Mouse (Mus musculus) intestine, postnatal 0 days (tissue): ENCODE measurements around the gene Rars. TPM values are rescaled to one million over a fixed set of nuclear protein-coding genes. Genes with fewer than 3 reads are reported as not detected.
A peak's percentile ranks its signal among the peaks of the same experiment; 100 is the strongest.

Experiments used
- ATAC-seq: fragments of 200-750 bp; cut with Nextera tagmentation; 2 replicates; pipeline ENCODE4 v1.8.0; 2017; ENCODE audit warnings: mild to moderate bottlenecking, moderate TSS enrichment, moderate library complexity
- H3K27ac ChIP-seq: fragments of 300-500 bp; sonication (generic); 2 replicates; pipeline ENCODE4 v1.5.1; 2014; ENCODE audit warnings: mild to moderate bottlenecking, low read depth, low read length, moderate library complexity
- H3K27me3 ChIP-seq: fragments of 300-500 bp; sonication (generic); replicated peaks from 2 replicates; pipeline ENCODE4 v1.6.1; 2014; ENCODE audit warnings: low read length, mixed read lengths; ENCODE audit not compliant: control insufficient read depth, insufficient read depth
- H3K36me3 ChIP-seq: fragments of 300-500 bp; sonication (generic); 2 replicates; pipeline ENCODE4 v1.6.1; 2014; ENCODE audit warnings: mild to moderate bottlenecking, moderate library complexity; ENCODE audit not compliant: control insufficient read depth, insufficient read depth
- H3K4me1 ChIP-seq: fragments of 300-500 bp; sonication (generic); replicated peaks from 2 replicates; pipeline ENCODE4 v1.6.1; 2014; ENCODE audit warnings: antibody characterized with exemption, low read length, mixed read lengths; ENCODE audit not compliant: control insufficient read depth, insufficient read depth
- H3K4me2 ChIP-seq: fragments of 300-500 bp; sonication (generic); replicated peaks from 2 replicates; pipeline ENCODE4 v1.6.1; 2014; ENCODE audit warnings: low read depth, mild to moderate bottlenecking, moderate library complexity
- H3K4me3 ChIP-seq: fragments of 300-500 bp; sonication (generic); 2 replicates; pipeline ENCODE4 v1.5.1; 2014; ENCODE audit warnings: low read depth, low read length
- H3K9ac ChIP-seq: fragments of 300-500 bp; sonication (generic); 2 replicates; pipeline ENCODE4 v1.6.1; 2014; ENCODE audit warnings: mild to moderate bottlenecking, low read depth, low read length
- H3K9me3 ChIP-seq: fragments of 300-500 bp; sonication (generic); 2 replicates; pipeline ENCODE4 v1.6.1; 2016; ENCODE audit warnings: mixed run types; ENCODE audit not compliant: control insufficient read depth
- CTCF ChIP-seq: sonication (generic); IDR thresholded peaks from 2 replicates; pipeline ENCODE4 v1.5.1; 2016; ENCODE audit warnings: low read depth, mild to moderate bottlenecking, control low read depth, antibody characterized with exemption, moderate library complexity
- WGBS: fragments of 180-500 bp; shearing (Covaris S2); extraction: QIAGEN DNeasy Blood & Tissue Kit; methylation state at CpG from one replicate; pipeline ENCODE4 v1.1.7; 2014; 5-methylcytosine and 5-hydroxymethylcytosine counted together
- microRNA counts: library from miRNA; unstranded; fragments of <30 nt; microRNA quantifications from one replicate; lab custom pipeline; 2016
- microRNA-seq: library from miRNA; unstranded; fragments of <30 nt; microRNA quantifications from one replicate; pipeline ENCODE4, GENCODE M21; 2016
- polyA plus RNA-seq: library from polyadenylated mRNA; unstranded; fragments of >200 nt; fragmentation: Nextera tagmentation; extraction: Ambion mirVana; gene quantifications from 2 replicates; pipeline ENCODE4 v1.2.1, GENCODE M21; 2015

The Rars gene
- polyA plus RNA-seq, 1 experiment from 2014 or later = 82.3 TPM

GRCm38 (mm10) chr11:35769188-35769745, 65.0 kb downstream of the Rars start, which contains the start of gene Pank3:
Gene Pank3 (plus strand): TSS chr11:35769484.
- no peaks in the 10 kb centered on the region for H3K27me3 ChIP-seq
- no peaks in the 10 kb centered on the region for H3K36me3 ChIP-seq
- H3K4me1 ChIP-seq = no peaks in the 10 kb centered on the region
- H3K9me3 ChIP-seq = no peaks in the 10 kb centered on the region
- TF ChIP-seq CTCF = peak; percentile 42
- ATAC-seq = peak; percentile 99
- under 1% methylated on average over 37 of the region's 50 CpGs for WGBS
- H3K27ac ChIP-seq = peak within 1 kb of the TSS; percentile 97
- peak within 1 kb of the TSS; percentile 96 for H3K4me3 ChIP-seq
- peak within 1 kb of the TSS; percentile 96 for H3K9ac ChIP-seq
- peak within 1 kb of the TSS; percentile 73 for H3K4me2 ChIP-seq

DNA sequence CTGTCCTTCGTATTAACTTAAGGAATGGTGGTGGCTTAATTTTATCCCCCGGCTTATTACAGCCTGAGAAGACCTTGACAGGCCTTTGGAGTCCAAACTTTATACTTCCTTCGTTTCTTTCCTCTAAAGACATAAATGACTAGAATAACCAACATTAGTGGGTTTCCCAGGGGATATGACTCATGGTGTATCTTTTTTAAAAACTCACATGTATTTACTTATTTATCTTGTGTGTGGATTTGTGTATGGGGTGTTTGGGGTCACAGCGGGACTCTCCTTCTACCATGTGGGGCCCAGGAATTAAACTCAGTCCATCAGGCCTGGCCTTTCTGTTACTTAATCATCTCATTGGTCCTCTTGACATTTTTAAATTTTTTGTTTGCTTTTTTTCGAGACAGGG, 67.5 kb downstream of the Rars start:
- 87% methylated on average over 5 of the region's 5 CpGs for WGBS
- no peak for ATAC-seq

DNA sequence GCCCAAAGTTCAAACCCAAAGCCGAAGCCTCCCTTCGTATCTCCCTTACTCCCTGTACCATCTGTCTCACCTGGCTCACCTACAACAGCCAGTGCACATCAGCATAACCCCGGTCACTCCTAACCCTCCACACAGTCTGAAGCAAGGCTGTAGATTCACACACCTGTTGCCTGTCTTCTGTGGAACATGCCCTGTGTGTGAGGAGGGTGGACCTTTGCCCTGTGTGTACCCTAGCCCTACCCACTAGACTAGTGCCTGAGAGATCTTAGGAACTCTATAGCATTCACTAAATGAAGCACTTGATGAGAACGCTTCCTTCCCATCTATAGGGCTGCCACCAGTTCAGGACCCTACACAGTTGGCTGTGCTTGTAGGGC, 73.7 kb downstream of the Rars start:
- WGBS = 65% methylated on average over 4 of the region's 4 CpGs
- H3K36me3 ChIP-seq = no peaks in the 10 kb centered on the region
- ATAC-seq = peak; percentile 93
- H3K27ac ChIP-seq = peak overlapping the region; percentile 86
- no peak overlapping the region for H3K4me3 ChIP-seq
- TF ChIP-seq CTCF = no peak
- no peaks in the 10 kb centered on the region for H3K27me3 ChIP-seq
- H3K4me1 ChIP-seq = peaks cover 6% of the 10 kb centered on the region; the same call in 1 of the 2 replicates
- H3K4me2 ChIP-seq = no peak overlapping the region
- 0 out of 2 replicates have a peak overlapping the region, but pooled peaks have one; percentile 0 for H3K9ac ChIP-seq
- no peaks in the 10 kb centered on the region for H3K9me3 ChIP-seq

More for the DNA sequence above, 67.5 kb downstream of the Rars start:
- H3K4me2 ChIP-seq = no peak overlapping the region
- no peaks in the 10 kb centered on the region for H3K9me3 ChIP-seq
- H3K4me3 ChIP-seq = no peak overlapping the region
- H3K36me3 ChIP-seq = no peaks in the 10 kb centered on the region
- H3K9ac ChIP-seq = no peak overlapping the region
- no peaks in the 10 kb centered on the region for H3K27me3 ChIP-seq
- no peak for TF ChIP-seq CTCF
- H3K27ac ChIP-seq = no peak overlapping the region
- no peaks in the 10 kb centered on the region for H3K4me1 ChIP-seq

GRCm38 (mm10) chr11:35760001-35760626, 74.2 kb downstream of the Rars start:
- no peak for TF ChIP-seq CTCF
- 58% methylated on average over 7 of the region's 7 CpGs for WGBS
- no peaks in the 10 kb centered on the region for H3K9me3 ChIP-seq
- peak; percentile 91 for ATAC-seq
- H3K36me3 ChIP-seq = no peaks in the 10 kb centered on the region
- no peak overlapping the region for H3K9ac ChIP-seq
- peaks cover 6% of the 10 kb centered on the region; the same call in 1 of the 2 replicates for H3K4me1 ChIP-seq
- no peaks in the 10 kb centered on the region for H3K27me3 ChIP-seq
- no peak overlapping the region for H3K4me3 ChIP-seq
- peak overlapping the region; percentile 86 for H3K27ac ChIP-seq
- H3K4me2 ChIP-seq = no peak overlapping the region

MicroRNAs within 50 kb of the gene (microRNA counts, 519-probe panel; counts per million panel counts)
- microRNA mmu-miR-103 (lab: Ali Mortazavi, UCI) = 5,422 counts per million, percentile 89 among the panel's probes with 10 or more counts

Small RNAs within 50 kb of the gene (microRNA-seq; reads per million reads assigned to microRNA genes)
- gene Mir103-1 = 9.5 reads per million, percentile 20 among the genes with 10 or more reads in this experiment

Other genes with a start within 250 kb of the Rars start
- 39.6 and 42.5 TPM in 2 replicates for gene Pank3, start 65.0 kb downstream of the Rars start, polyA plus RNA-seq
- 0.58 and 0.69 TPM in 2 replicates for gene Fbll1, start 35.6 kb downstream of the Rars start, polyA plus RNA-seq
- gene Wwc1, start 146.0 kb upstream of the Rars start, polyA plus RNA-seq = 16.1 and 18.8 TPM in 2 replicates